8 mouse cellular contexts compared by ENCODE assay signal in the genomic region with DNA sequence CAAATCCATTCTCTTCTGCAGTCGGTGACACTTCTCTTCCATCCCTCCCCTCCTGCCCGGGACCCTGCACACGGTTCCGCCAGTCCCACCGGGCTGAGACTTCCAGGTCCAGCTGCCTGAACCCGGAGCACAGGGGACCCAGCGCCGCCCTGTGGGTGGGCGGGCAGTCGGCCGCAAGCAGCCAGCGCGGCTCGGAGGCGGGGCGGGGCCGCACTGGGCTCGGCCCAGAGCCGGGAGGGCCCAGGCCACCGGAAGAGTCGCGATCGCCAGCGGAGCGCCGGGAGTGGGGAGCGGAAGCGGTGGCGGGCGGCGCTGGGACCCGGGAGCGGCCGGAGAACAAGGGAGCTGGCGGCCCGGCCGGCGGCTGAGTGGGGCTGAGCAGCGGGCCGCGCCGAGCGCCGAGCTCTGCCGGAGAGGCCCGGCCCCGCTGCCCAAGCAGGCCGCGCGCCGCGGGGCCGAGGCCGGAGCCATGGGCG. TPM values are rescaled to one million over a fixed set of nuclear protein-coding genes. Genes with fewer than 3 reads are reported as not detected.
DNase-seq lines count a peak whose midpoint lies in the region; ATAC-seq lines count a peak whose summit lies in the region.

TSS of gene Dvl3 (plus strand) at position 257 of the 476 bp plus-strand sequence.

- peaks cover 10% of the 10 kb centered on the region for H3K4me1 ChIP-seq in intestine, embryonic 14.5 days (replicated peaks; ENCODE audit: control insufficient read depth, insufficient read depth, low read length)

- intact Hi-C loops in left cerebral cortex, postnatal 25 days (cut with DNase I) = loop anchor here (2.0 to 5.0 kb wide), 2 partner anchors 18 to 126 kb away; partner anchors contain the start of gene Eif2b5

- no peaks in the 10 kb centered on the region for H3K9me3 ChIP-seq in intestine, embryonic 14.5 days (ENCODE audit: control insufficient read depth, low read length)

- peak within 1 kb of the TSS; percentile 85 for H3K4me2 ChIP-seq in intestine, embryonic 14.5 days (ENCODE audit: low read length)

- DNase-seq in adrenal gland, adult 2 months = peak; percentile 97
- DNase-seq in embryo, embryonic 11 days = peak; percentile 97
- DNase-seq in gastrocnemius, postnatal 25 days = peak; percentile 94
- peak; percentile 90 for DNase-seq in intestine, embryonic 14.5 days (ENCODE audit: low spot score)
- DNase-seq in left cerebral cortex, postnatal 25 days (ENCODE audit: low spot score in 2 of 2) = peak; percentile 87 to 88
- peak; percentile 90 for DNase-seq in mesoderm, embryonic 11.5 days (ENCODE audit: low read depth, low spot score)
- peak; percentile 91 for DNase-seq in right cerebral cortex, postnatal 25 days
- DNase-seq in urinary bladder, postnatal 36 days (ENCODE audit: low spot score in 2 of 2) = peak; percentile 86 to 91

- H3K9ac ChIP-seq in intestine, embryonic 14.5 days (ENCODE audit: low read length) = peak within 1 kb of the TSS; percentile 96

- WGBS in intestine, embryonic 14.5 days = under 1% methylated on average over 54 of the region's 55 CpGs

- H3K27me3 ChIP-seq in intestine, embryonic 14.5 days (replicated peaks; ENCODE audit: control insufficient read depth, insufficient read depth, low read length) = no peaks in the 10 kb centered on the region

- peaks cover 20% of the 10 kb centered on the region for H3K36me3 ChIP-seq in intestine, embryonic 14.5 days (ENCODE audit: control insufficient read depth, insufficient read depth, low read length)

- ATAC-seq in intestine, embryonic 14.5 days (replicated peaks; ENCODE audit: low FRiP score, low TSS enrichment, low read depth) = peak; percentile 94

- H3K27ac ChIP-seq in intestine, embryonic 14.5 days (ENCODE audit: low read depth) = peak within 1 kb of the TSS; percentile 93

- H3K4me3 ChIP-seq in intestine, embryonic 14.5 days (ENCODE audit: low read depth, low read length) = peak within 1 kb of the TSS; percentile 95

RNA-seq across cellular contexts. Expression of gene Dvl3, which starts in this region (rescaled TPM):
- 10 to 100 TPM; 32.3 to 45.5 TPM for total RNA-seq in adrenal gland, adult 2 months (2021)
- 43.7 and 52.2 TPM in 2 replicates for polyA plus RNA-seq in adrenal gland, adult 2 months (2012; rRNA removed)
- 10 to 100 TPM; 26.4 to 29.1 TPM for total RNA-seq in gastrocnemius, postnatal 25 days (2021)
- 24.6 and 26.1 TPM in 2 replicates for polyA plus RNA-seq in intestine, embryonic 14.5 days (2014; fragmentation: Nextera tagmentation; extraction: Ambion mirVana)
- total RNA-seq in left cerebral cortex, postnatal 25 days (2021) = 10 to 100 TPM; 70.9 to 72.1 TPM

Comparison
In these comparisons a context has a peak if more than half of its experiments do, and no peak if none do; other contexts are left out.
1. Peak in every context shown above with its lines: DNase-seq, ATAC-seq, H3K4me3 ChIP-seq and H3K27ac ChIP-seq.